Mouse (Mus musculus) embryonic facial prominence, embryonic 12.5 days (tissue): ENCODE results near the gene Nrde2. TPM values are rescaled to one million over a fixed set of nuclear protein-coding genes. Genes with fewer than 3 reads are reported as not detected.
"Not testable (repeated sequence)": the region's sequence is repeated elsewhere in the genome, so short reads cannot be mapped to it uniquely, and the experiment has no call there.

Source experiments
- ATAC-seq: fragments of 200-750 bp; cut with Nextera tagmentation; 2 replicates; pipeline ENCODE4 v1.8.0; 2017; ENCODE audit not compliant: insufficient number of reproducible peaks, insufficient read depth, low FRiP score, low TSS enrichment
- H3K27ac ChIP-seq: fragments of 300-500 bp; sonication (generic); 2 replicates; pipeline ENCODE4 v1.5.1; 2016; ENCODE audit warnings: mild to moderate bottlenecking
- H3K27me3 ChIP-seq: fragments of 300-500 bp; sonication (generic); 2 replicates; pipeline ENCODE4 v1.6.1; 2016; ENCODE audit warnings: mild to moderate bottlenecking, moderate library complexity
- H3K36me3 ChIP-seq: fragments of 300-500 bp; sonication (generic); 2 replicates; pipeline ENCODE4 v1.6.1; 2016; ENCODE audit warnings: mild to moderate bottlenecking
- H3K4me1 ChIP-seq: fragments of 300-500 bp; sonication (generic); 2 replicates; pipeline ENCODE4 v1.6.1; 2016
- H3K4me2 ChIP-seq: fragments of 300-500 bp; sonication (generic); replicated peaks from 2 replicates; pipeline ENCODE4 v1.6.1; 2016; ENCODE audit warnings: mild to moderate bottlenecking, moderate library complexity
- H3K4me3 ChIP-seq: fragments of 300-500 bp; sonication (generic); 2 replicates; pipeline ENCODE4 v1.5.1; 2016; ENCODE audit warnings: mild to moderate bottlenecking
- H3K9ac ChIP-seq: fragments of 300-500 bp; sonication (generic); 2 replicates; pipeline ENCODE4 v1.6.1; 2016; ENCODE audit warnings: mild to moderate bottlenecking, moderate library complexity
- H3K9me3 ChIP-seq: fragments of 300-500 bp; sonication (generic); 2 replicates; pipeline ENCODE4 v1.6.1; 2016; ENCODE audit warnings: mild to moderate bottlenecking, moderate library complexity
- WGBS: fragments of 180-500 bp; shearing (Covaris S2); methylation state at CpG from one replicate; pipeline ENCODE4 v1.1.7; 2016; 5-methylcytosine and 5-hydroxymethylcytosine counted together
- polyA plus RNA-seq: library from polyadenylated mRNA; unstranded; fragments of >200 nt; fragmentation: Nextera tagmentation; extraction: Ambion mirVana; gene quantifications from 2 replicates; pipeline ENCODE4 v1.2.1, GENCODE M21; 2016

Gene Nrde2
- polyA plus RNA-seq, 1 experiment from 2014 or later: 16.7 TPM

DNA sequence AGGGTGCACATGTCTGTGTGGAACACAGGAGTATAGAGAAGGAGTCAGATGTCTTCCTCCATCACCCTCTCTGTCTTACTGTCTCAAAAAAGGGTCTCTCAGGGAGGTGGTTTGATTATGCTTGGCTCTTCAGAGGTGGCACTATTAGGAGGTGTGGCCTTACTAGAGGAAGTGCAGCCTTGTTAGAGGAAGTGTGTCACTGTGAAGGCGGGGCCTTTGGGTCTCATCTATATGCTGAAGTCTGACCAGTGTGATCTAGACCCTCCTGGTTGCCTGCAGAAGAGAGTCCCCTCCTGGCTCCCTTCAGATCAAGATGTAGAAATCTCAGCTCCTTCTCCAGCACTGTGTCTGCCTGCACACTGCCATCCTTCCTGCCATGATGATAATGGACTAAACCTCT is 34.7 kb upstream of the Nrde2 start:
- Histone ChIP-seq H3K36me3 (no peaks in the 10 kb centered on the region), H3K27me3 (no peaks in the 10 kb centered on the region), H3K4me2 (no peak overlapping the region), H3K9me3 (no peaks in the 10 kb centered on the region), H3K9ac (no peak overlapping the region), H3K4me1 (peaks cover 4% of the 10 kb centered on the region; the same call in 1 of the 2 replicates), H3K27ac (no peak overlapping the region), H3K4me3 (no peak overlapping the region)
- no peak for ATAC-seq
- WGBS: 89% methylated on average over 1 of the region's 1 CpGs

DNA sequence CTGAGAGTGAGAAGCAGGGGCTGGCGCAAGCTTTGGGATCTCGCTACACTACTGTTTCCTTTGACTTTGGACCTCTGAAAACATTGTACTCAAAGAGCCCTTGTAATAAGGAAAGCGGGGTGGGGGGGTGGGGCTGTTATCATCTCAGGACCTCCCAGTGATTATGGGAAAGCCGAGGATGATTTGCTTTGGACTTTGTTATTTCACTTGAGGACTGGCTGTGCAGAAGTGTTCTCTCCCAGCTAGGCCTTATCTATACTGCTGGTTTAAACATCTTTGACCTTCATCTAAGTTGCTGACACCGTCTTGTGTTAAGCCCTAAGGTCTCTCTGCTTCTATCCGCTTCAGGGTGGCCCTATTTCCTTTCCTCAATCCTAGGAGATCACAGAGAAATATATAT is 31.3 kb upstream of the Nrde2 start:
- no peaks in the 10 kb centered on the region for H3K27me3 ChIP-seq
- no peak for ATAC-seq
- peaks cover 5% of the 10 kb centered on the region for H3K4me1 ChIP-seq
- no peak overlapping the region for H3K27ac ChIP-seq
- no peak overlapping the region for H3K9ac ChIP-seq
- no peaks in the 10 kb centered on the region for H3K9me3 ChIP-seq
- no peaks in the 10 kb centered on the region for H3K36me3 ChIP-seq
- H3K4me3 ChIP-seq: no peak overlapping the region
- 78% methylated on average over 6 of the region's 6 CpGs for WGBS
- H3K4me2 ChIP-seq: no peak overlapping the region

- H3K36me3 ChIP-seq: no peaks in the 10 kb centered on the region
- peak overlapping the region; percentile 99 for H3K27ac ChIP-seq
- no peaks in the 10 kb centered on the region for H3K9me3 ChIP-seq
- H3K4me3 ChIP-seq: peak overlapping the region; percentile 58
- peak overlapping the region; percentile 70 for H3K4me2 ChIP-seq
- ATAC-seq: peak; percentile 54
- WGBS: 1% methylated on average over 29 of the region's 29 CpGs
- no peaks in the 10 kb centered on the region for H3K27me3 ChIP-seq
- H3K9ac ChIP-seq: peak overlapping the region; percentile 63
- peaks cover 5% of the 10 kb centered on the region for H3K4me1 ChIP-seq
Measured at GRCm38 (mm10) chr12:100187756-100188430, 28.4 kb upstream of the Nrde2 start.

DNA sequence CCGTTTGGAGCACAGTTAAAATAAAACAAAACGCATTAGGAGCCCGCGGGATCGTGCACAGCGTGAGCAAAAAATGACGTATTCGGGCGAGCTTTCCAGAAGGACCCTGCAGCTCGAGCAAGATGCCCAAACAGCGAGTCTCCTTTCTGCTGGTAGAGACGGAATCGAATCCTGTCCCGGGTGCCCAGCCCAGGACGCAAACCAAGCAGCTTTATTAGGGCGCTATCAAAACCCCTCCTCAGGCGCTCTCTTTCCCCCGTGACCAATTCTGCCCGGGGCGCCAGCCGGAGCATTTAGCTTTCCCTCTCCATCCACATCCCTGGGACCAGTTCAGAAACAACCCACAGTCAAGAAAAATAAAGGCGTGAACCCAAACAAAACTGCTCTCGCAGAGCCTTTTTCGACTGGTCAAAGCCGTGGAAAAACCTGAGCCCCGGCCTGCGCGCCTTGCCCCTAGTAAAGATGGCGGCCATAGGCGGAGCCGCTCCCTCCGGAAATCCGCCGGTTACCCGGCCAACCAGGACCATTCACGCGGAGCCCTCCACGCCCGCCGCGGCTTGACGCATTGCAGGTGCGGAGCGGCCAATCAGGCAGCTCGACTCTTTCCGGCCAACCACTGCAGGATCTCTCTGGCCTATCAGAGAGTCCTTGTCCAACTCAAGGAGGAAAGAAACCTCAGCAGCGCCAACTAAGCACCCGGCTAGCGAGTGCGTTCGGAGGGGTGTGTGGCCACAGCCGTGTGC is 27.7 kb upstream of the Nrde2 start:
- Histone ChIP-seq H3K27me3 (no peaks in the 10 kb centered on the region), H3K9me3 (no peaks in the 10 kb centered on the region), H3K36me3 (no peaks in the 10 kb centered on the region), H3K9ac (peak overlapping the region; percentile 75), H3K4me3 (peak overlapping the region; percentile 58), H3K27ac (peak overlapping the region; percentile 99), H3K4me2 (peak overlapping the region; percentile 70), H3K4me1 (peaks cover 5% of the 10 kb centered on the region)
- under 1% methylated on average over 52 of the region's 52 CpGs for WGBS
- peak; percentile 99 for ATAC-seq

- Histone ChIP-seq H3K36me3 (no peaks in the 10 kb centered on the region), H3K4me2 (peak overlapping the region; percentile 55), H3K27me3 (no peaks in the 10 kb centered on the region), H3K4me1 (peaks cover 6% of the 10 kb centered on the region), H3K27ac (peak overlapping the region; percentile 99), H3K4me3 (peak overlapping the region; percentile 58), H3K9me3 (no peaks in the 10 kb centered on the region), H3K9ac (peak overlapping the region; percentile 75)
- WGBS: 15% methylated on average over 6 of the region's 6 CpGs
- no peak for ATAC-seq
Measured at GRCm38 (mm10) chr12:100186376-100186775, 26.9 kb upstream of the Nrde2 start.

DNA sequence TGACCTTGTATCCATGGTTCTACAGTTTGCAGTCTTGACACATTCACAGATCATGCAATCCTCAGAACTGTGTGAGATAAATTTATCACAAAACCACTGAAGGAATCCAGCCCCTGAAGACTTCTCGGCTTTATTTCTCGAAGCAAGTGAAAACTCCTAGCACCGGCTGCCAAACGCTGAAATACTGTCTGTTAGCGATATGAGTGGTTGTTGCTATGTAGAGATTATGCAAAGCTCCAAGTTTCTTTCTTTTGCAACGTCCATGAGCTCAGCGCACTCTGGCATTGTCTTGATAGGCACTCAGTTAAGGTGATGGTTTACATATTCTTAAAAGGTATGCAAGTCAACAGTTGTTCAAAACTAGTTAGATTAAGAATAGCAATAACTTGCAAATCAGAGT is 26.4 kb upstream of the Nrde2 start:
- Histone ChIP-seq H3K36me3 (no peaks in the 10 kb centered on the region), H3K4me1 (peaks cover 9% of the 10 kb centered on the region), H3K27me3 (no peaks in the 10 kb centered on the region), H3K9me3 (no peaks in the 10 kb centered on the region), H3K4me3 (no peak overlapping the region), H3K4me2 (no peak overlapping the region), H3K27ac (no peak overlapping the region), H3K9ac (no peak overlapping the region)
- no peak for ATAC-seq
- WGBS: 87% methylated on average over 7 of the region's 7 CpGs

DNA sequence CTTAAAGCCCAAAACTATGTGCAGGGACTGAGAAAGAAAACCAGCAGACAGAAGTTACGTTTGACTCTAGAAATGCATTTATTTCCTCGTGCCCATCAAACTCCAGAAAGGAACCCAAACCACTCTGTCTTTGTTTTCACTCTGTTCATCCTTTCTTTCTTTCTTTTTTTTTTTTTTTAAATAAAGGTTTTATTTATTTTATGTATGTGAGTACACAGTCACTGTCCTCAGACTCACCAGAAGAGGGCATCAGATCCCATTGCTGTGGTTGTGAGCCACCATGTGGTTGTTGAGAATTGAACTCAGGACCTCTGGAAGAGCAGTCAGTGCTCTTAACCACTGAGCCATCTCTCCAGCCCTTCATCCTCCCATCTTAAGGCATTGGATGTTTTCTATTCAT is 25.5 kb upstream of the Nrde2 start:
- not testable (repeated sequence) for H3K9ac ChIP-seq, H3K4me3 ChIP-seq, ATAC-seq, H3K36me3 ChIP-seq, H3K9me3 ChIP-seq, H3K27me3 ChIP-seq, H3K27ac ChIP-seq, H3K4me1 ChIP-seq, H3K4me2 ChIP-seq
- 84% methylated on average over 2 of the region's 2 CpGs for WGBS

DNA sequence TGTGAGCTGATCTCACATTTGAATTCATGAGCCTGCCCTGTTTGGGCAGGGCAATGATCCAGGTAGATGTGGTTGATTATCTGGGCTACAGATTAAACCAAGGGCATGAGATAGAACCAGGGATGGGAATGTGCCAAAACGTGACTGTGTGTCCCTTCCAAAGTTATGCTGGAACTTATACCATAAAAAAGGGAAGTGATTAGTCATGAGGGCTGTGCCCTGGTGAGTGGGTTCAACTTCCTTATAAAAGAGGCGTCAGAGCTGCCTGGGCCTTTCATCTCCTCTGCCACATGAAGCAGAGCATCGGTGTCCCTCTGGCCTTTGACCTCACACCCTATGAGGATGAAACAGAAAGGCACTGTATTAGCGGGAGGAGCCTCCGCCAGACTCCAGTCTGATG is 24.5 kb upstream of the Nrde2 start:
- 62% methylated on average over 5 of the region's 5 CpGs for WGBS
- H3K4me3 ChIP-seq: no peak overlapping the region
- H3K27ac ChIP-seq: no peak overlapping the region
- no peak for ATAC-seq
- peaks cover 9% of the 10 kb centered on the region for H3K4me1 ChIP-seq
- H3K27me3 ChIP-seq: no peaks in the 10 kb centered on the region
- no peaks in the 10 kb centered on the region for H3K9me3 ChIP-seq
- no peaks in the 10 kb centered on the region for H3K36me3 ChIP-seq
- H3K9ac ChIP-seq: no peak overlapping the region
- no peak overlapping the region for H3K4me2 ChIP-seq

DNA sequence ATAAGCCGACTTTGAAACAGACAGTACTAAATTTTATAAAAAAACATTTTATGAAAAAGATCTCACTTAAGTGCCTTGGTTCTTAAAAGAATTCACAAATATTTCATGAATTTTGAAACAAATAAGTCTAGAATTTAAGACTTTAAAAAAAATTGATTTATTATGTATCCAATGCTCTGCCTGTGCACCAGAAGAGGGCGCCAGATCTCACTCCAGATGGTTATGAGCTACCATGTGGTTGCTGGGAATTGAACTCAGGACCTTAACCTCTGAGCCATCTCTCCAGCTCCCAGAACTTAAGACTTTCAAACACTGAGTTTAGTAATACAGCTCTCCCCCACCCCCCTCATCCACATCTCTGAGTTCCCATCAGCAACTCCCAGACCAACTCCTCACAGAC is 23.2 kb upstream of the Nrde2 start:
- no peak overlapping the region for H3K4me3 ChIP-seq
- H3K9me3 ChIP-seq: no peaks in the 10 kb centered on the region
- ATAC-seq: no peak
- H3K9ac ChIP-seq: no peak overlapping the region
- WGBS: 85% methylated on average over 2 of the region's 2 CpGs
- H3K4me1 ChIP-seq: peaks cover 7% of the 10 kb centered on the region; the same call in 1 of the 2 replicates
- H3K27me3 ChIP-seq: no peaks in the 10 kb centered on the region
- no peaks in the 10 kb centered on the region for H3K36me3 ChIP-seq
- no peak overlapping the region for H3K27ac ChIP-seq
- H3K4me2 ChIP-seq: no peak overlapping the region

DNA sequence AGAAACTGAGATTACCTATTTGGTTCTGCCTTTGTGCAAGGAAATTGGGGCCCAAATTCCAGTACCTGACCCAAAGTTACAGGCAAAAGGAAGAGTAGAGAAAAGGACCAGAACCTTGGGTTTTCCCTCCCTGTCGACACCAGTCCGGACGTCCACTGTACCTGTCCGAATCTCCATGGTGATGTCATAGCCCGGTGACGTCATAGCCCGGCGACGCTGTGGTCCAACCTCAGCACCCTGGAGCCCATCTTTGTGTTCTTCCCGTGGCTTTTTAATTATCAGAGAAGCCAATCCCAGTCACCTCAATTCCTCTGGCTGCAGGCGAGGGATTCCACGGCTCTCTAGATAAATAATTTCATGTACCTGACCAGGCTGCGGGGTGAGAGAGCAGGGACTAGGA is 21.3 kb upstream of the Nrde2 start:
- H3K27ac ChIP-seq: no peak overlapping the region
- H3K9ac ChIP-seq: no peak overlapping the region
- no peaks in the 10 kb centered on the region for H3K36me3 ChIP-seq
- peaks cover 7% of the 10 kb centered on the region; the same call in 1 of the 2 replicates for H3K4me1 ChIP-seq
- WGBS: 87% methylated on average over 13 of the region's 13 CpGs
- no peak overlapping the region for H3K4me2 ChIP-seq
- no peaks in the 10 kb centered on the region for H3K27me3 ChIP-seq
- H3K9me3 ChIP-seq: no peaks in the 10 kb centered on the region
- no peak for ATAC-seq
- no peak overlapping the region for H3K4me3 ChIP-seq

DNA sequence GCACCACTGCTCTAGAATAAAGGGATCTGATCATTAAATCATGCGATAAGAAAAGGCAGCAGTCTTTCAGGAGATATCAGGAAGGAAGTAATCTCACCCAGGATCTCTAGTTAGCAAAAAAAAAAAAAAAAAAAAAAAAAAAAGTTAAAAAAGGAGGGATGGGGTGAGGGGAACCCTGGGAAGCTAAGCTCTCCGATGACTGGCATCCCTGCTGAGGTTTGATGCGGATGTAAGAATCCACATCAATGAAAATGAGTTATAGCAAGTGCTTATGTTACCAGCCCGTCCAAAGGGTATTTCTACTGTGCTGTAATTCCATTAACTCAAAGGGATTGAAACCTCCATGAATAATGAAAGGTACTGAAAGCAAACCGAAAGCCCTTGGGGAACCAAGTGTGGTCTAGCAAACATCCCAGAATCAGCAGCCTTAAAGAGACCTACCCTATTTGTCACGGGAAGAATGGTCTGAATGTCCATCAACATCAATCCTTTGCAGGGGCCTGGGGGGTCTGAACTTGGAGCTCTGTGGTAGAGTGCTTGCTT is 19.5 kb upstream of the Nrde2 start:
- H3K9ac ChIP-seq: no peak overlapping the region
- no peaks in the 10 kb centered on the region for H3K27me3 ChIP-seq
- peaks cover 7% of the 10 kb centered on the region; the same call in 1 of the 2 replicates for H3K4me1 ChIP-seq
- H3K36me3 ChIP-seq: no peaks in the 10 kb centered on the region
- no peak overlapping the region for H3K4me2 ChIP-seq
- WGBS: 53% methylated on average over 6 of the region's 6 CpGs
- H3K4me3 ChIP-seq: no peak overlapping the region
- H3K9me3 ChIP-seq: no peaks in the 10 kb centered on the region
- ATAC-seq: no peak
- H3K27ac ChIP-seq: no peak overlapping the region

DNA sequence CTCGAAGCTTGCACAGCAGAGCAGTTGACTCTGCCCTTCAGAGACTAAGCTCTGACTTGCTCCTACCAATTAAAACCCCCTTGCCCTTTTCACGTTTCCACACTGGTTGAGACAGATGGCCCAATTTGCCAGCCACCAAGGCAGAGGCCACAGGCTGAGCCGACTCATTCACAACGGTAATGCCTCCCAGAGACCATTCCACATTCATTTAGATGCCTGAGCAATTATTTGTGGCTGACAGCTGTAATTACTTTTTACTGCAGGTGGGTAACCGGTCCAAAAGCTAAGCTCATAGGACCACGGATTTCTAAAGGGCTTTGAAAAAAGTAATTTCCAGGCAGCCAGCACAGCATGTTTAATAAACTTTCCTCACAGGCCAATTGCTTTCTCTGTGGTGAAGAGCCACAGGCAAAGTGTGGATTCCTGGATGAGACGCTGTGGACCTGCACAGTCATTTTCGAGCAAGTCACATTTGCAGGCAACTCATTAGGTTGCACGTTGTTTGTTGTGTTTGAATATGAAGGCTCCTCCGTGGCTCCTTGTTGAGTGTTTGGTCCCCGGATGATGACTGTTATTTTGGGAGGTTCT is 17.1 kb upstream of the Nrde2 start:
- Histone ChIP-seq H3K4me3 (no peak overlapping the region), H3K4me1 (peaks cover 7% of the 10 kb centered on the region; the same call in 1 of the 2 replicates), H3K4me2 (no peak overlapping the region), H3K27ac (no peak overlapping the region), H3K9me3 (no peaks in the 10 kb centered on the region), H3K9ac (no peak overlapping the region), H3K36me3 (no peaks in the 10 kb centered on the region), H3K27me3 (no peaks in the 10 kb centered on the region)
- no peak for ATAC-seq
- WGBS: 60% methylated on average over 11 of the region's 11 CpGs
